Mouse (Mus musculus) kidney, embryonic 14.5 days (tissue): ENCODE data around the gene Ckb. TPM values are rescaled to one million over a fixed set of nuclear protein-coding genes. Genes with fewer than 3 reads are reported as not detected.
A peak's percentile ranks its signal among the peaks of the same experiment; 100 is the strongest.

ENCODE experiments used
- ATAC-seq: fragments of 200-750 bp; cut with Nextera tagmentation; 2 replicates; pipeline ENCODE4 v1.8.0; 2017; ENCODE audit warnings: moderate number of reproducible peaks, mild to moderate bottlenecking, moderate TSS enrichment, moderate library complexity; ENCODE audit not compliant: low FRiP score, low TSS enrichment
- H3K27ac ChIP-seq: fragments of 300-500 bp; sonication (generic); 2 replicates; pipeline ENCODE4 v1.5.1; 2014; ENCODE audit warnings: low read depth, mild to moderate bottlenecking, low read length, moderate library complexity, mixed read lengths
- H3K27me3 ChIP-seq: fragments of 300-500 bp; sonication (generic); 2 replicates; pipeline ENCODE4 v1.6.1; 2014; ENCODE audit warnings: mild to moderate bottlenecking, low read length; ENCODE audit not compliant: control insufficient read depth, insufficient read depth
- H3K36me3 ChIP-seq: fragments of 300-500 bp; sonication (generic); 2 replicates; pipeline ENCODE4 v1.6.1; 2014; ENCODE audit warnings: low read length, mixed read lengths; ENCODE audit not compliant: control insufficient read depth, insufficient read depth
- H3K4me1 ChIP-seq: fragments of 300-500 bp; sonication (generic); 2 replicates; pipeline ENCODE4 v1.6.1; 2014; ENCODE audit warnings: low read length, mixed read lengths; ENCODE audit not compliant: control insufficient read depth, insufficient read depth
- H3K4me2 ChIP-seq: fragments of 300-500 bp; sonication (generic); replicated peaks from 2 replicates; pipeline ENCODE4 v1.6.1; 2014; ENCODE audit warnings: low read depth, mild to moderate bottlenecking, low read length
- H3K4me3 ChIP-seq: fragments of 300-500 bp; sonication (generic); 2 replicates; pipeline ENCODE4 v1.5.1; 2014; ENCODE audit warnings: mild to moderate bottlenecking, low read length
- H3K9ac ChIP-seq: fragments of 300-500 bp; sonication (generic); 2 replicates; pipeline ENCODE4 v1.6.1; 2014; ENCODE audit warnings: low read depth, mild to moderate bottlenecking, low read length, moderate library complexity
- H3K9me3 ChIP-seq: fragments of 300-500 bp; sonication (generic); 2 replicates; pipeline ENCODE4 v1.6.1; 2016; ENCODE audit warnings: low read length; ENCODE audit not compliant: control insufficient read depth
- WGBS: fragments of 180-500 bp; shearing (Covaris S2); extraction: QIAGEN DNeasy Blood & Tissue Kit; methylation state at CpG from one replicate; pipeline ENCODE4 v1.1.7; 2014; 5-methylcytosine and 5-hydroxymethylcytosine counted together
- polyA plus RNA-seq: library from polyadenylated mRNA; unstranded; fragments of >200 nt; fragmentation: Nextera tagmentation; extraction: Ambion mirVana; gene quantifications from 2 replicates; pipeline ENCODE4 v1.2.1, GENCODE M21; 2014

The Ckb gene
- polyA plus RNA-seq, 1 experiment from 2014 or later, result 88.5 TPM

GRCm38 (mm10) chr12:111675797-111676580, 3.9 kb upstream of the Ckb start:
- 82% methylated on average over 6 of the region's 6 CpGs for WGBS
- H3K27me3 ChIP-seq, result peaks cover 35% of the 10 kb centered on the region

GRCm38 (mm10) chr12:111674850-111675486, 2.8 kb upstream of the Ckb start:
- Histone ChIP-seq H3K4me1 (peaks cover 34% of the 10 kb centered on the region), H3K4me3 (no peak overlapping the region), H3K4me2 (no peak overlapping the region), H3K9ac (no peak overlapping the region), H3K9me3 (no peaks in the 10 kb centered on the region), H3K36me3 (no peaks in the 10 kb centered on the region; the same call in 1 of the 2 replicates), H3K27me3 (peaks cover 42% of the 10 kb centered on the region), H3K27ac (no peak overlapping the region)
- WGBS, result 78% methylated on average over 2 of the region's 2 CpGs
- no peak for ATAC-seq

More at GRCm38 (mm10) chr12:111675797-111676580, 3.9 kb upstream of the Ckb start:
- no peak for ATAC-seq
- Histone ChIP-seq H3K4me1 (peaks cover 30% of the 10 kb centered on the region), H3K4me3 (no peak overlapping the region), H3K36me3 (peaks cover 7% of the 10 kb centered on the region), H3K4me2 (no peak overlapping the region), H3K27ac (no peak overlapping the region), H3K9me3 (no peaks in the 10 kb centered on the region), H3K9ac (no peak overlapping the region)

GRCm38 (mm10) chr12:111672581-111672980, 443 bp upstream of the Ckb start:
- 13% methylated on average over 12 of the region's 12 CpGs for WGBS
- H3K36me3 ChIP-seq, result no peaks in the 10 kb centered on the region
- H3K4me1 ChIP-seq, result peaks cover 34% of the 10 kb centered on the region
- H3K9ac ChIP-seq, result peak overlapping the region; percentile 54; the same call in 1 of the 2 replicates
- peak overlapping the region; percentile 92 for H3K4me2 ChIP-seq
- peaks cover 42% of the 10 kb centered on the region for H3K27me3 ChIP-seq
- H3K4me3 ChIP-seq, result peak overlapping the region; percentile 60
- H3K27ac ChIP-seq, result no peak overlapping the region
- H3K9me3 ChIP-seq, result no peaks in the 10 kb centered on the region
- no peak for ATAC-seq

GRCm38 (mm10) chr12:111671431-111671902, 671 bp downstream of the Ckb start:
- peaks cover 42% of the 10 kb centered on the region for H3K27me3 ChIP-seq
- under 1% methylated on average over 34 of the region's 34 CpGs for WGBS
- peak; percentile 22; the same call in 1 of the 2 replicates for ATAC-seq
- no peak overlapping the region for H3K27ac ChIP-seq
- peak overlapping the region; percentile 92 for H3K4me2 ChIP-seq
- H3K4me1 ChIP-seq, result peaks cover 28% of the 10 kb centered on the region
- H3K9me3 ChIP-seq, result no peaks in the 10 kb centered on the region
- H3K36me3 ChIP-seq, result no peaks in the 10 kb centered on the region
- peak overlapping the region; percentile 54 for H3K9ac ChIP-seq
- H3K4me3 ChIP-seq, result peak overlapping the region; percentile 60

- Histone ChIP-seq H3K4me3 (peak overlapping the region; percentile 60), H3K27ac (no peak overlapping the region), H3K9ac (peak overlapping the region; percentile 54), H3K36me3 (no peaks in the 10 kb centered on the region), H3K9me3 (no peaks in the 10 kb centered on the region), H3K4me1 (peaks cover 28% of the 10 kb centered on the region), H3K4me2 (peak overlapping the region; percentile 92), H3K27me3 (peaks cover 42% of the 10 kb centered on the region)
- under 1% methylated on average over 35 of the region's 35 CpGs for WGBS
- ATAC-seq, result no peak; the same call in 1 of the 2 replicates
These were observed 1.2 kb downstream of the Ckb start for GRCm38 (mm10) chr12:111670976-111671375.

GRCm38 (mm10) chr12:111670371-111670971, 1.7 kb downstream of the Ckb start:
- no peak for ATAC-seq
- peaks cover 28% of the 10 kb centered on the region for H3K4me1 ChIP-seq

GRCm38 (mm10) chr12:111669961-111670360, 2.2 kb downstream of the Ckb start:
- Histone ChIP-seq H3K4me1 (peaks cover 28% of the 10 kb centered on the region), H3K27ac (no peak overlapping the region), H3K27me3 (peaks cover 42% of the 10 kb centered on the region), H3K4me2 (no peak overlapping the region), H3K4me3 (no peak overlapping the region), H3K36me3 (no peaks in the 10 kb centered on the region), H3K9ac (no peak overlapping the region), H3K9me3 (no peaks in the 10 kb centered on the region)
- 54% methylated on average over 8 of the region's 8 CpGs for WGBS
- ATAC-seq, result no peak

More at GRCm38 (mm10) chr12:111670371-111670971, 1.7 kb downstream of the Ckb start:
- Histone ChIP-seq H3K9ac (no peak overlapping the region), H3K27ac (no peak overlapping the region), H3K4me3 (peak overlapping the region; percentile 60), H3K9me3 (no peaks in the 10 kb centered on the region), H3K36me3 (no peaks in the 10 kb centered on the region), H3K27me3 (peaks cover 42% of the 10 kb centered on the region), H3K4me2 (peak overlapping the region; percentile 92)
- WGBS, result 11% methylated on average over 28 of the region's 29 CpGs

GRCm38 (mm10) chr12:111669000-111669788, 2.9 kb downstream of the Ckb start:
- peak overlapping the region; percentile 18; the same call in 1 of the 2 replicates for H3K4me3 ChIP-seq
- no peaks in the 10 kb centered on the region for H3K36me3 ChIP-seq
- WGBS, result 67% methylated on average over 23 of the region's 23 CpGs
- peak overlapping the region; percentile 86 for H3K27ac ChIP-seq
- H3K4me2 ChIP-seq, result peak overlapping the region; percentile 43
- no peaks in the 10 kb centered on the region for H3K9me3 ChIP-seq
- H3K9ac ChIP-seq, result peak overlapping the region; percentile 48
- H3K27me3 ChIP-seq, result peaks cover 37% of the 10 kb centered on the region
- ATAC-seq, result 0 out of 2 replicates have a peak, but pooled peaks have one; percentile 5
- H3K4me1 ChIP-seq, result peaks cover 31% of the 10 kb centered on the region
